Mouse (Mus musculus) gastrocnemius, adult 8-10 months (tissue): ENCODE data around the gene Btg1. TPM values are rescaled to one million over a fixed set of nuclear protein-coding genes. Genes with fewer than 3 reads are reported as not detected.

Source experiments
- DNase-seq, 2 experiments: peaks; one replicate each; pipeline ENCODE4 v3.0.0; 2022; ENCODE audit warnings: low spot score in 2 of 2
- total RNA-seq, 4 experiments: library from RNA; stranded (reverse); gene quantifications; 2 replicates each; pipeline ENCODE4 v1.2.4; 2022

The Btg1 gene
- total RNA-seq, 4 experiments from 2014 or later: 8.8 to 11.8 (median 11.6) TPM

DNA sequence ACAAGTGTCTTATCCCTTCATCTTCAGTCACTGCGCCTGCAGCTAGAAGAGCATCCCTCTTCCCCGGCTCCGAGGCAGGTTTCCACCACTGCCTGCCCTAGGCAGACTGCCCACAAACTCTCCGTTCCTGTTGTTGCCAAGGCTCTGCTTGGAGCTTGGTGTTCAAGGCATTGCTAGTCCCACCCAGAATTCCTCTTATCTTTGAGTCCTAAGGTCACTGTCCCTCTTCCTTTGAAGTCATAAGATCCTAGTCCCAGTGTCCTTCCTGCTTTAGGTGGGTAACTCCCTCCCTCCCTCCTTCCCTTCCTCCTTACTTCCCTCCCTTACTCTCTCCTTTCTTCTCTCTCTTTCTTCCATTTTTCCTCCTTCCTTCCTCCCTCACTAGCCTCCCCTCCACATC is 46.2 kb downstream of the Btg1 start:
- DNase-seq: no peak

GRCm38 (mm10) chr10:96663739-96664430 is 47.1 kb downstream of the Btg1 start:
- DNase-seq: no peak
